Mouse (Mus musculus): ENCODE results near the gene Hoxc6. TPM values are rescaled to one million over a fixed set of nuclear protein-coding genes. Genes with fewer than 3 reads are reported as not detected.

The Hoxc6 gene
- total and polyA plus RNA-seq, 3 experiments = 0.42 to 4.5 (median 0.79) TPM

DNA sequence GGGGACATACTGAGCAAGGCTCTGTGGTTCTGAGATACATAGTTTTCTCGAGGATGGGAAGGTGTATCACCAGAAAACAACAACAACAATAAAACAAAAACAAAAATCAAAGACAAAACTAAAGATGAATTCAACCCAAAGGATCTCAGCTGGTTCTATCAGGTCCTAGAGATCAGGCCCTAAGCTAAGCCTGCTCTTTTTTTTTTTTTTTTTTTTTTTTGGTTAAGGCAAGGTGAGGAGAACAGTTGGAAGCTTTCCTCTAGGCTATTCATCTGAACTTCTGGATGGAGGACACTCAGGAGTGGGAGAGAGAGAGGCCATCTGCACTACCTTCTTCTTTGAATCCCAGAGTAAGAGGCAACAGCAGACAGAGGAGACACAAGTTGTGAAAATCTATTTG lies 39.5 kb downstream of the Hoxc6 start:
- no peak for DNase-seq (ENCODE audit: extremely low read depth)
- in situ Hi-C loops (cut with MboI; ENCODE audit: low pct_ligation_motif_present, low pct_unique_long_range_greater_than_20kb, low sequenced_read_pairs) (no loop called here), dilution Hi-C loops (cut with MboI; ENCODE audit: extremely low pct_ligation_motif_present, extremely low pct_unique_long_range_greater_than_20kb, low sequenced_read_pairs) (no loop called here)
- Histone ChIP-seq H3K4me3 (replicated peaks in 1 of 3; ENCODE audit: low read depth in 2 of 3, low read length in 2 of 3, poor library complexity in 1 of 3) (no peak overlapping the region), H3K9ac (ENCODE audit: insufficient read depth, low read depth) (no peak overlapping the region), H3K27ac (ENCODE audit: insufficient read depth, low read depth) (no peak overlapping the region), H3K79me2 (replicated peaks; ENCODE audit: control insufficient read depth, extremely low read depth, insufficient read depth, poor library complexity, severe bottlenecking) (peaks cover 5% of the 10 kb centered on the region), H3K4me2 (ENCODE audit: insufficient read depth, low read depth, poor library complexity, severe bottlenecking) (no peak overlapping the region), H3K27me3 (replicated peaks) (no peaks in the 10 kb centered on the region), H3K4me1 (ENCODE audit: control insufficient read depth in 1 of 2, insufficient read depth in 2 of 2) (peaks cover 0 to 60% of the 10 kb centered on the region in 2 experiments; a peak in 2 of 4 replicates), H3K36me3 (replicated peaks in 1 of 2; ENCODE audit: control insufficient read depth in 1 of 2, insufficient read depth in 1 of 2, low read length in 1 of 2) (peaks cover 0 to 42% of the 10 kb centered on the region in 2 experiments), H3K9me3 (replicated peaks; ENCODE audit: low read length) (no peaks in the 10 kb centered on the region)
- TF ChIP-seq POLR2A (IDR thresholded peaks at IDR 0.05; ENCODE audit: low read depth, low read length) = no peak
- TF ChIP-seq ZNF384 (IDR thresholded peaks at IDR 0.05; ENCODE audit: low read depth, low read length) = peak; percentile 57; the same call in 1 of the 2 replicates
- no peak for TF ChIP-seq RAD21 (IDR thresholded peaks at IDR 0.05; ENCODE audit: low read depth, low read length)

GRCm38 (mm10) chr15:103038701-103039480 lies 40.8 kb downstream of the Hoxc6 start:
- Histone ChIP-seq H3K4me2 (ENCODE audit: insufficient read depth, low read depth, poor library complexity, severe bottlenecking) (no peak overlapping the region), H3K9ac (ENCODE audit: insufficient read depth, low read depth) (no peak overlapping the region), H3K4me1 (ENCODE audit: control insufficient read depth in 1 of 2, insufficient read depth in 2 of 2) (peaks cover 0 to 50% of the 10 kb centered on the region in 2 experiments; a peak in 2 of 4 replicates), H3K36me3 (replicated peaks in 1 of 2; ENCODE audit: control insufficient read depth in 1 of 2, insufficient read depth in 1 of 2, low read length in 1 of 2) (peaks cover 0 to 48% of the 10 kb centered on the region in 2 experiments), H3K4me3 (replicated peaks in 1 of 3; ENCODE audit: low read depth in 2 of 3, low read length in 2 of 3, poor library complexity in 1 of 3) (no peak overlapping the region), H3K79me2 (replicated peaks; ENCODE audit: control insufficient read depth, extremely low read depth, insufficient read depth, poor library complexity, severe bottlenecking) (peaks cover 5% of the 10 kb centered on the region), H3K27me3 (replicated peaks) (no peaks in the 10 kb centered on the region), H3K27ac (ENCODE audit: insufficient read depth, low read depth) (no peak overlapping the region), H3K9me3 (replicated peaks; ENCODE audit: low read length) (no peaks in the 10 kb centered on the region)
- TF ChIP-seq CHD2 (IDR thresholded peaks at IDR 0.05; ENCODE audit: low read length) = no peak
- TF ChIP-seq HCFC1 (IDR thresholded peaks at IDR 0.05; ENCODE audit: low read depth, low read length) = no peak
- TF ChIP-seq GABPA (IDR thresholded peaks at IDR 0.05; ENCODE audit: insufficient replicate concordance, low read depth, low read length) = no peak
- TF ChIP-seq EP300 (IDR thresholded peaks at IDR 0.05; ENCODE audit: low read length) = no peak
- TF ChIP-seq ZMIZ1 (IDR thresholded peaks at IDR 0.05; ENCODE audit: low read depth, low read length) = no peak
- no peak for TF ChIP-seq CTCF (conservative IDR thresholded peaks at IDR 0.05 in 1 of 2, IDR thresholded peaks at IDR 0.05 in 1 of 2; ENCODE audit: low read depth in 2 of 2, low read length in 2 of 2)
- no peak for DNase-seq (ENCODE audit: extremely low read depth)
- dilution Hi-C loops (cut with MboI; ENCODE audit: extremely low pct_ligation_motif_present, extremely low pct_unique_long_range_greater_than_20kb, low sequenced_read_pairs) = no loop called here
- in situ Hi-C loops (cut with MboI; ENCODE audit: low pct_ligation_motif_present, low pct_unique_long_range_greater_than_20kb, low sequenced_read_pairs) = no loop called here

- no peak overlapping the region for H3K4me3 ChIP-seq (replicated peaks in 1 of 3; ENCODE audit: low read depth in 2 of 3, low read length in 2 of 3, poor library complexity in 1 of 3)
- no peaks in the 10 kb centered on the region for H3K9me3 ChIP-seq (replicated peaks; ENCODE audit: low read length)
- no peak overlapping the region for H3K4me2 ChIP-seq (ENCODE audit: insufficient read depth, low read depth, poor library complexity, severe bottlenecking)
- H3K9ac ChIP-seq (ENCODE audit: insufficient read depth, low read depth) = no peak overlapping the region
- H3K27me3 ChIP-seq (replicated peaks) = no peaks in the 10 kb centered on the region
- peaks cover 5% of the 10 kb centered on the region for H3K79me2 ChIP-seq (replicated peaks; ENCODE audit: control insufficient read depth, extremely low read depth, insufficient read depth, poor library complexity, severe bottlenecking)
- H3K27ac ChIP-seq (ENCODE audit: insufficient read depth, low read depth) = no peak overlapping the region
- TF ChIP-seq MYC (IDR thresholded peaks at IDR 0.05; ENCODE audit: low read depth, low read length) = no peak
- DNase-seq (ENCODE audit: extremely low read depth) = no peak
- peaks cover 0 to 49% of the 10 kb centered on the region in 2 experiments for H3K36me3 ChIP-seq (replicated peaks in 1 of 2; ENCODE audit: control insufficient read depth in 1 of 2, insufficient read depth in 1 of 2, low read length in 1 of 2)
- dilution Hi-C loops (cut with MboI; ENCODE audit: extremely low pct_ligation_motif_present, extremely low pct_unique_long_range_greater_than_20kb, low sequenced_read_pairs) = no loop called here
- peaks cover 0 to 48% of the 10 kb centered on the region in 2 experiments; a peak in 2 of 4 replicates for H3K4me1 ChIP-seq (ENCODE audit: control insufficient read depth in 1 of 2, insufficient read depth in 2 of 2)
- in situ Hi-C loops (cut with MboI; ENCODE audit: low pct_ligation_motif_present, low pct_unique_long_range_greater_than_20kb, low sequenced_read_pairs) = no loop called here
These were observed 41.6 kb downstream of the Hoxc6 start for GRCm38 (mm10) chr15:103039609-103040008.
